Mouse (Mus musculus): Measurements from ENCODE around the gene 1700025C18Rik. TPM values are rescaled to one million over a fixed set of nuclear protein-coding genes. Genes with fewer than 3 reads are reported as not detected.

1700025C18Rik gene
- polyA plus RNA-seq, 1 experiment from 2014 or later = not detected

DNA sequence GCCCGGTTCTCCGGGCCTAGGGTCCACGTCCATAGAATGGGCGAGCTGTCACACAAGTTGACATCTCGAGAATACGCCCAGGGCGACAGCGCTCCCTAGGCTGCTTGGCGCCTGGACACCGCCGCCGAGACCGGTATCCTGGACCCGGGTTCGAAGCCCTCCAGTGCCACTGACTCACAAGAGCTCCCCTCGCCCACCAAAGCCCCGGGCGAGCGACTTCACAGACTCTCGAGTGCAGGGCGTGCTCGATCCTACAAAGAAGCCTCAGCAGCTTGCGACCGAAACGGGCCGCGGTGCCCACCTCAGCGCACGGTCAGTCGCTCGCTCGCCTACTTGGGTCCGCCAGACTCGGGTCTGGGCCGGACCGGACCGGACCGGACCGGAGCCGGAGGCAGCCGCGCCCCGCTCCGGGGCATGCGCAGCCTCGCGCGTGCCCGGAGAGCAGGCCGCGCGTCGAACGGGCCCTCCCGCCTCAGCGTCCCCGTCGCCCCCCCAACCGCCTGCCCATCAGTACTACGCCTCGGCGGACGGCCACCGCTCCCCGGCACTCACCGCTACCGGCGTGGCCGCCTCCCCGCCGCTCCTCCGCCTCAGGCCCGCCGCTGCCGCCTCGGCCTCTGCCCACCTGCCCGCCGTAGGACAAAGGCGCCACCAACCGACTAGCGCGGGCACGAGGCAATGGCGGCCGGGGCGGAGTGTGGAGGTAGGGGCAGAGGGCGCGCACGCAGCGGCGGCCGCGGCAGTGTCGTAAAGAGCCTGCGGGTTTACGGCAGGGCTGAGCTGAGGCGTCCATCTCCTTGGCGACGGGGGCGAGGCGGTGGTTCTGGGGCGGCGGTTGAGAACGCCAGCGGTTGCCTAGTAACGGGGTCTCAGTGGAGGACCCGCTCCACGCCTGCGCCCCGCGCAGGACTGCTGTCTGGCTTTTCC is 56.2 kb downstream of the 1700025C18Rik start, which contains the start of gene Ncoa5:
Gene Ncoa5 (minus strand): TSS at position 737 of the 927 bp plus-strand sequence.
- Histone ChIP-seq H3K4me3 (peak within 1 kb of the TSS; percentile 94), H3K4me2 (peak within 1 kb of the TSS; percentile 86), H3K4me1 (peaks cover 25% of the 10 kb centered on the region), H3K9ac (peak within 1 kb of the TSS; percentile 98), H3K27me3 (replicated peaks) (peaks cover 9% of the 10 kb centered on the region; the same call in 1 of the 2 replicates), H3K27ac (replicated peaks) (peak within 1 kb of the TSS; percentile 68), H3K9me3 (no peaks in the 10 kb centered on the region), H3K36me3 (no peaks in the 10 kb centered on the region)
- ATAC-seq (ENCODE audit: extremely low read depth, insufficient number of reproducible peaks, low FRiP score, low TSS enrichment) = peak; percentile 89
- WGBS = under 1% methylated on average over 95 of the region's 111 CpGs

DNA sequence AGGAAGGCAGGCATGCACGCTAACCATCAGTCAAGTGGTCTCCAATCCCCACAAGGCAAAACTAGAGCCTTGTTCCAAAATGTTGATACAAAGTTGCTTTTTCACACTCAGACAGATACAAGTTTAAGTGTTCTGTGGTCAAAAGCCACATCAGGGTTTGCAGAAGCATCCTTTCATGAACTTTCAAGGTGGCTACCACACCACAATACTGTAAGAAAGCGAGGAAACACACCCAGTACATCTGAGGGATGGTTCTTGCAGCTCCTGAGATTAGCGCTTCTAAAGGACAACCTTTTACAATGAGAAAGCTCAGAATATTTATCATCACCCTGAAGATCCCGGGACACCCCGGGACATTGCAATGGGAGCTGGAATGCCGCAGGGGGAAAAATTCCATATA is 57.2 kb downstream of the 1700025C18Rik start:
- H3K36me3 ChIP-seq = no peaks in the 10 kb centered on the region
- H3K27me3 ChIP-seq (replicated peaks) = peaks cover 9% of the 10 kb centered on the region; the same call in 1 of the 2 replicates
- ATAC-seq (ENCODE audit: extremely low read depth, insufficient number of reproducible peaks, low FRiP score, low TSS enrichment) = no peak
- no peaks in the 10 kb centered on the region for H3K9me3 ChIP-seq
- H3K9ac ChIP-seq = peak overlapping the region; percentile 98
- H3K4me2 ChIP-seq = peak overlapping the region; percentile 86
- H3K27ac ChIP-seq (replicated peaks) = no peak overlapping the region
- WGBS = 43% methylated on average over 6 of the region's 6 CpGs
- peak overlapping the region; percentile 94 for H3K4me3 ChIP-seq
- peaks cover 25% of the 10 kb centered on the region for H3K4me1 ChIP-seq

DNA sequence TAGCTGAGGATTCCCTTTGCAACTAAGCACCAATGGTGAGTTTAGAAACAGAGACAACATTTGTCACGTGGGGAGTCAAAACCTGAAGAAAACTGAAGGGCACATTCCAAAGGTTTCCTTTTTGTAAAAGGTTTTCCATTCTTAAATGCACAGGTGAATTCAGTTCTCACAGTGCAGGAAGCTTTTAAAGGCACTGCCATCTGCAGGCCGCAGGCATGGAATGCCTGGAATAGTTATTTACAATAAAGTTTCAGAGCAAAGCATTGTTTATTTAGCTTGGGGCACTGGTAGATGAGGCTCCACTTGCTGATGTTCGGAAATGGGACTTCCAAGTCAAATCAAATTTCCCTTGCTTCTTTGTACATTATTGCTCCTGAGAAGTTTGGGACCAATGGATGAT is 58.0 kb downstream of the 1700025C18Rik start:
- H3K27ac ChIP-seq (replicated peaks) = no peak overlapping the region
- H3K9ac ChIP-seq = no peak overlapping the region
- peak overlapping the region; percentile 86 for H3K4me2 ChIP-seq
- peak overlapping the region; percentile 94; the same call in 1 of the 2 replicates for H3K4me3 ChIP-seq
- H3K9me3 ChIP-seq = no peaks in the 10 kb centered on the region
- H3K36me3 ChIP-seq = no peaks in the 10 kb centered on the region
- ATAC-seq (ENCODE audit: extremely low read depth, insufficient number of reproducible peaks, low FRiP score, low TSS enrichment) = no peak
- 69% methylated on average over 3 of the region's 3 CpGs for WGBS
- peaks cover 6% of the 10 kb centered on the region; the same call in 1 of the 2 replicates for H3K27me3 ChIP-seq (replicated peaks)
- H3K4me1 ChIP-seq = peaks cover 25% of the 10 kb centered on the region

Other genes with a start within 250 kb of the 1700025C18Rik start
- 11.8 and 14.9 TPM in 2 replicates for gene Pltp, start 233.0 kb downstream of the 1700025C18Rik start, polyA plus RNA-seq (2015; fragmentation: Nextera tagmentation; extraction: Ambion mirVana)
- 56.0 and 63.1 TPM in 2 replicates for gene Pcif1, start 211.4 kb downstream of the 1700025C18Rik start, polyA plus RNA-seq (2015; fragmentation: Nextera tagmentation; extraction: Ambion mirVana)
- gene Zfp335, start 179.0 kb downstream of the 1700025C18Rik start, polyA plus RNA-seq (2015; fragmentation: Nextera tagmentation; extraction: Ambion mirVana) = 8.8 and 9.2 TPM in 2 replicates
- 0.33 and 0.36 TPM in 2 replicates for gene Mmp9, start 150.0 kb downstream of the 1700025C18Rik start, polyA plus RNA-seq (2015; fragmentation: Nextera tagmentation; extraction: Ambion mirVana)
- 0.42 and 0.56 TPM in 2 replicates for gene Slc12a5, start 129.9 kb downstream of the 1700025C18Rik start, polyA plus RNA-seq (2015; fragmentation: Nextera tagmentation; extraction: Ambion mirVana)
- gene Ncoa5, start 55.9 kb downstream of the 1700025C18Rik start, polyA plus RNA-seq (2015; fragmentation: Nextera tagmentation; extraction: Ambion mirVana) = 40.0 and 42.2 TPM in 2 replicates
- gene Cd40, start 35.1 kb downstream of the 1700025C18Rik start, polyA plus RNA-seq (2015; fragmentation: Nextera tagmentation; extraction: Ambion mirVana) = 7.6 and 8.5 TPM in 2 replicates
- gene Cdh22, start 144.1 kb upstream of the 1700025C18Rik start, polyA plus RNA-seq (2015; fragmentation: Nextera tagmentation; extraction: Ambion mirVana) = 0.08 TPM in 1 of 2 replicates, not detected in the other
- gene Slc35c2, start 197.1 kb upstream of the 1700025C18Rik start, polyA plus RNA-seq (2015; fragmentation: Nextera tagmentation; extraction: Ambion mirVana) = 37.6 and 46.4 TPM in 2 replicates
- gene Elmo2, start 235.7 kb upstream of the 1700025C18Rik start, polyA plus RNA-seq (2015; fragmentation: Nextera tagmentation; extraction: Ambion mirVana) = 40.8 and 42.8 TPM in 2 replicates

Data from heart, embryonic 13.5 days (tissue).